Comparison of ENCODE assay signal across 21 mouse cellular contexts in genomic region chr4:81484603-81485002, GRCm38 (mm10). TPM values are rescaled to one million over a fixed set of nuclear protein-coding genes. Genes with fewer than 3 reads are reported as not detected.
DNase-seq lines count a peak whose midpoint lies in the region; ATAC-seq and TF ChIP-seq lines count a peak whose summit lies in the region.
"Had no signal": no experiment of that assay in that cellular context is flagged by ENCODE, and none has a peak within 500 bp of the region (broad histone marks: within the 10 kb centered on the region; RNA-seq: fewer than 3 reads in every experiment).

No protein-coding gene starts in this region.

- H3K27ac ChIP-seq in gastrocnemius, adult 2 months = peak overlapping the region; percentile 67
- 0 out of 2 replicates have a peak overlapping the region, but pooled peaks have one; percentile 25 for H3K27ac ChIP-seq in heart, postnatal 0 days (ENCODE audit: low read depth)
- H3K27ac ChIP-seq in midbrain, embryonic 16.5 days (ENCODE audit: low read length) = no peak overlapping the region
- H3K27ac ChIP-seq in midbrain, postnatal 0 days (ENCODE audit: low read depth, low read length) = no peak overlapping the region
- H3K27ac ChIP-seq: embryonic facial prominence, embryonic 12.5 days; forebrain, embryonic 15.5 days; hindbrain, embryonic 15.5 days; kidney, postnatal 0 days; liver, embryonic 13.5 days; midbrain, embryonic 12.5 days; neural tube, embryonic 13.5 days had no signal

- H3K9me3 ChIP-seq in heart, postnatal 0 days (replicated peaks; ENCODE audit: control insufficient read depth, low read length) = no peaks in the 10 kb centered on the region
- H3K9me3 ChIP-seq in midbrain, embryonic 16.5 days (replicated peaks; ENCODE audit: control insufficient read depth, low read length, poor library complexity, severe bottlenecking) = no peaks in the 10 kb centered on the region
- H3K9me3 ChIP-seq in midbrain, postnatal 0 days (ENCODE audit: low read length) = no peaks in the 10 kb centered on the region
- H3K9me3 ChIP-seq: embryonic facial prominence, embryonic 12.5 days; forebrain, embryonic 15.5 days; hindbrain, embryonic 15.5 days; liver, embryonic 13.5 days; midbrain, embryonic 12.5 days; neural tube, embryonic 13.5 days had no signal

- no peak for TF ChIP-seq CTCF in gastrocnemius, adult 2 months (IDR thresholded peaks at IDR 0.05)
- TF ChIP-seq CTCF in heart, postnatal 0 days (IDR thresholded peaks at IDR 0.05; ENCODE audit: low read depth) = no peak
- TF ChIP-seq CTCF in midbrain, postnatal 0 days (IDR thresholded peaks at IDR 0.05) = no peak

- peak overlapping the region; percentile 57 for H3K4me3 ChIP-seq in gastrocnemius, adult 2 months
- no peak overlapping the region for H3K4me3 ChIP-seq in heart, postnatal 0 days (ENCODE audit: low read depth, low read length)
- H3K4me3 ChIP-seq in midbrain, embryonic 16.5 days (ENCODE audit: low read depth, low read length) = no peak overlapping the region
- no peak overlapping the region for H3K4me3 ChIP-seq in midbrain, postnatal 0 days (ENCODE audit: low read depth, low read length)
- H3K4me3 ChIP-seq: embryonic facial prominence, embryonic 12.5 days; forebrain, embryonic 15.5 days; hindbrain, embryonic 15.5 days; liver, embryonic 13.5 days; midbrain, embryonic 12.5 days; neural tube, embryonic 13.5 days had no signal

- no peaks in the 10 kb centered on the region for H3K4me1 ChIP-seq in heart, postnatal 0 days (ENCODE audit: control insufficient read depth, insufficient read depth)
- peaks cover 2% of the 10 kb centered on the region; the same call in 1 of the 2 replicates for H3K4me1 ChIP-seq in midbrain, embryonic 16.5 days (ENCODE audit: control insufficient read depth, insufficient read depth, low read length)
- H3K4me1 ChIP-seq in midbrain, postnatal 0 days (ENCODE audit: insufficient read depth, low read length) = no peaks in the 10 kb centered on the region
- H3K4me1 ChIP-seq: forebrain, embryonic 15.5 days; hindbrain, embryonic 15.5 days; liver, embryonic 13.5 days had no signal

- intact Hi-C loops in gastrocnemius, adult 2 months (cut with DNase I) = no loop called here

- no peak overlapping the region for H3K9ac ChIP-seq in heart, postnatal 0 days (replicated peaks; ENCODE audit: low read depth, low read length)
- H3K9ac ChIP-seq in midbrain, embryonic 16.5 days (ENCODE audit: low read depth, low read length) = peak overlapping the region; percentile 20; the same call in 1 of the 2 replicates
- no peak overlapping the region for H3K9ac ChIP-seq in midbrain, postnatal 0 days (replicated peaks; ENCODE audit: low read length, poor library complexity, severe bottlenecking)
- H3K9ac ChIP-seq: embryonic facial prominence, embryonic 12.5 days; forebrain, embryonic 15.5 days; hindbrain, embryonic 15.5 days; liver, embryonic 13.5 days; midbrain, embryonic 12.5 days; neural tube, embryonic 13.5 days had no signal

- H3K4me2 ChIP-seq in heart, postnatal 0 days (ENCODE audit: low read depth, low read length) = peak overlapping the region; percentile 33
- H3K4me2 ChIP-seq in midbrain, embryonic 16.5 days (ENCODE audit: low read length) = no peak overlapping the region
- H3K4me2 ChIP-seq in midbrain, postnatal 0 days (ENCODE audit: low read depth, low read length, poor library complexity, severe bottlenecking) = no peak overlapping the region
- H3K4me2 ChIP-seq: embryonic facial prominence, embryonic 12.5 days; forebrain, embryonic 15.5 days; hindbrain, embryonic 15.5 days; liver, embryonic 13.5 days; midbrain, embryonic 12.5 days; neural tube, embryonic 13.5 days had no signal

- no peaks in the 10 kb centered on the region for H3K27me3 ChIP-seq in heart, postnatal 0 days (ENCODE audit: control insufficient read depth, insufficient read depth, low read length)
- no peaks in the 10 kb centered on the region for H3K27me3 ChIP-seq in midbrain, embryonic 16.5 days (ENCODE audit: control insufficient read depth, insufficient read depth, low read depth, low read length)
- H3K27me3 ChIP-seq in midbrain, postnatal 0 days (ENCODE audit: insufficient read depth, low read length) = no peaks in the 10 kb centered on the region
- H3K27me3 ChIP-seq: embryonic facial prominence, embryonic 12.5 days; forebrain, embryonic 15.5 days; hindbrain, embryonic 15.5 days; liver, embryonic 13.5 days; midbrain, embryonic 12.5 days; neural tube, embryonic 13.5 days had no signal

- whole genome bisulfite sequencing in heart, postnatal 0 days = 60% methylated on average over 7 of the region's 7 CpGs
- 79% methylated on average over 7 of the region's 7 CpGs for WGBS in midbrain, embryonic 16.5 days
- 76% methylated on average over 7 of the region's 7 CpGs for WGBS in midbrain, postnatal 0 days

- peak; percentile 21 for DNase-seq in gastrocnemius, adult 2 months
- DNase-seq in gastrocnemius, postnatal 25 days = no peak
- DNase-seq in heart, postnatal 0 days (ENCODE audit: low spot score) = no peak
- DNase-seq in heart, adult 18-20 months = no peak
- no peak for DNase-seq in midbrain, postnatal 0 days (ENCODE audit: low spot score)
- no peak for DNase-seq in kidney, postnatal 10 days
- no peak for DNase-seq in embryo, embryonic 11 days
- DNase-seq: adrenal gland, postnatal 25 days; cerebellum, adult 9-11 months; kidney, adult 2 months; left cerebral cortex, postnatal 4 days; liver, embryonic 13.5 days; lung, postnatal 10 days; thymus, postnatal 14 days had no signal

- no peak for ATAC-seq in heart, postnatal 0 days (ENCODE audit: insufficient read depth, low read depth)
- ATAC-seq in midbrain, embryonic 16.5 days = no peak
- no peak for ATAC-seq in midbrain, postnatal 0 days (ENCODE audit: low FRiP score)
- ATAC-seq: forebrain, embryonic 15.5 days had no signal

- TF ChIP-seq EP300 in heart, postnatal 0 days (IDR thresholded peaks at IDR 0.05; ENCODE audit: low read depth) = no peak

- no peaks in the 10 kb centered on the region for H3K36me3 ChIP-seq in heart, postnatal 0 days (replicated peaks; ENCODE audit: control insufficient read depth, insufficient read depth, low read length)
- H3K36me3 ChIP-seq in midbrain, embryonic 16.5 days (ENCODE audit: control insufficient read depth, insufficient read depth, low read length) = no peaks in the 10 kb centered on the region
- no peaks in the 10 kb centered on the region for H3K36me3 ChIP-seq in midbrain, postnatal 0 days (ENCODE audit: insufficient read depth, low read length)
- H3K36me3 ChIP-seq: embryonic facial prominence, embryonic 12.5 days; forebrain, embryonic 15.5 days; hindbrain, embryonic 15.5 days; liver, embryonic 13.5 days; midbrain, embryonic 12.5 days; neural tube, embryonic 13.5 days had no signal

RNA-seq across cellular contexts. Expression of gene Mpdz, which starts 42.0 kb away (rescaled TPM):
- total RNA-seq in gastrocnemius, adult 2 months (2021) = 10 to 100 TPM; 52.7 to 85.0 TPM
- total RNA-seq in gastrocnemius, postnatal 25 days (2021) = 10 to 100 TPM; 41.7 to 48.3 TPM
- 38.4 and 53.0 TPM in 2 replicates for total RNA-seq in heart, postnatal 0 days (2014; rRNA removed; ENCODE audit: low replicate concordance)
- polyA plus RNA-seq in heart, postnatal 0 days (2015; fragmentation: Nextera tagmentation; extraction: Ambion mirVana) = 8.3 and 9.2 TPM in 2 replicates
- total RNA-seq in heart, adult 18-20 months (2021) = 10 to 100 TPM; 55.7 to 60.8 TPM
- polyA plus RNA-seq in midbrain, embryonic 16.5 days (2015; fragmentation: Nextera tagmentation; extraction: Ambion mirVana) = 12.1 and 15.8 TPM in 2 replicates
- total RNA-seq in midbrain, postnatal 0 days (2014; rRNA removed) = 23.7 and 39.5 TPM in 2 replicates
- 5.9 and 8.4 TPM in 2 replicates for polyA plus RNA-seq in midbrain, postnatal 0 days (2015; fragmentation: Nextera tagmentation; extraction: Ambion mirVana)

Comparison
In these comparisons a context has a peak if more than half of its experiments do, and no peak if none do; other contexts are left out.
1. H3K27ac ChIP-seq: peak in gastrocnemius, adult 2 months (single experiment) and heart, postnatal 0 days (single experiment); none in midbrain, embryonic 16.5 days (single experiment) and midbrain, postnatal 0 days (single experiment).